Mouse (Mus musculus): ENCODE measurements at regions not wholly inside any gene's neighbourhood (a gene's known extent, or its start where the extent isn't known, plus 50 kb on each side); places are given as distances from the start of the nearest gene placed in this dataset.

- no peak for TF ChIP-seq CTCF (IDR thresholded peaks at IDR 0.05; ENCODE audit: extremely low read depth, insufficient read depth, low read length)
- no peak for TF ChIP-seq POLR2A (IDR thresholded peaks at IDR 0.05; ENCODE audit: extremely low read depth, insufficient read depth, low read length)
Measured at GRCm38 (mm10) chr14:104113448-104113847, 269.2 kb upstream of the Ednrb start.
